Mouse (Mus musculus) brain, embryonic 14.5 days (tissue): ENCODE measurements around the gene Vps25. TPM values are rescaled to one million over a fixed set of nuclear protein-coding genes. Genes with fewer than 3 reads are reported as not detected.

Source experiments
- DNase-seq: peaks from one replicate; pipeline ENCODE4 v3.0.0-alpha.2; 2011; ENCODE audit warnings: low read depth
- CTCF ChIP-seq: fragments of 200-500 bp; IDR thresholded peaks from 2 replicates; pipeline ENCODE4 v1.5.1; 2012; ENCODE audit warnings: inconsistent platforms, mild to moderate bottlenecking, moderate library complexity, borderline replicate concordance; ENCODE audit not compliant: insufficient read depth, insufficient read length; ENCODE audit errors: extremely low read depth
- POLR2A ChIP-seq: fragments of 200-500 bp; IDR thresholded peaks from 2 replicates; pipeline ENCODE4 v1.6.1; 2012; ENCODE audit warnings: mild to moderate bottlenecking, inconsistent platforms, borderline replicate concordance; ENCODE audit not compliant: poor library complexity, insufficient read depth, insufficient read length, severe bottlenecking; ENCODE audit errors: extremely low read depth
- polyA plus RNA-seq: library from polyadenylated mRNA; depleted of rRNA; stranded (reverse); fragments of >200 nt; gene quantifications from 2 replicates; pipeline ENCODE4 v1.2.3, GENCODE M21; 2012

Vps25 gene
- polyA plus RNA-seq, 1 experiment: 69.3 TPM

DNA sequence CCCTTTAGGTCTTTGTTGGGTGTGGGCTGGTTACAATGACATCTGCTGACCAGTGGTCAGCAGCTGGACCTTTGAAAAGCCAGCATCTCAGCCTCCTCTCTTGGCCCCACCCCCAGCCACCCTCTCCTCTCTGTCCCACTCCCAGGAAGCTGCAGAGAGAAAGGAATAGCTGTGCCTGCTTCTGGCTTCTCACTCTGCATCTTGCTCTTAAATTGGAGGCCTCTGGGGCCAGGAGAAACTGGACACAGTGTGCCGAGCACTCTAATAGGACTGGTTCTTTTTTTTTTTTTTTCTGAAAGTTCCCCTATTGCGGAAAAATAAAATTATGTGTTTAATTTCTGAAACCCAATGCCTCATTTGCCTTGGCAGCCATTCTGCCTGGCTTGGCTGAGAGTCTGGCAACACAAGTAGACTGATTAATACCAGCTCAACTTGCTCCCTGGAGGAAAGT lies 23.4 kb upstream of the Vps25 start:
- TF ChIP-seq CTCF (no peak), POLR2A (no peak)
- DNase-seq: peak; percentile 45

DNA sequence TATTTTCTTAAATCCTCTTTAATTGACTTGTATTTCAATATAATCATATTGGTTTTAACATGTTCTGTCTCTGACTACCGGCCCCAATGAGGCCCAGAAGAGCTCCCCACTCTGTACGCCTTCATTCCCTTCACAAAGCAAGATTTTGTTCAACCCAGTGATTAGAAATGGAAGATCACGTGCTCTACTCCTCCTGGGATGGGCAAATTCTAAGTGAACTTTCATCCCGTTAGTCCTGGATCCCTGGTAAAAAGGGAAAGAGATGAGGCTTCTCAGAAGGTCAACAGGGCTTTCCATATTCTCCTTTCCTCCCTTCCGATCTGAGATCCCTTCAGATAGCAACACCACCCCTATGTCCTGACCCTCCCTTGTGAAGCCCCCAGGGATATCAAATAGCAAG lies 23.0 kb upstream of the Vps25 start:
- TF ChIP-seq CTCF (no peak), POLR2A (no peak)
- peak; percentile 30 for DNase-seq

DNA sequence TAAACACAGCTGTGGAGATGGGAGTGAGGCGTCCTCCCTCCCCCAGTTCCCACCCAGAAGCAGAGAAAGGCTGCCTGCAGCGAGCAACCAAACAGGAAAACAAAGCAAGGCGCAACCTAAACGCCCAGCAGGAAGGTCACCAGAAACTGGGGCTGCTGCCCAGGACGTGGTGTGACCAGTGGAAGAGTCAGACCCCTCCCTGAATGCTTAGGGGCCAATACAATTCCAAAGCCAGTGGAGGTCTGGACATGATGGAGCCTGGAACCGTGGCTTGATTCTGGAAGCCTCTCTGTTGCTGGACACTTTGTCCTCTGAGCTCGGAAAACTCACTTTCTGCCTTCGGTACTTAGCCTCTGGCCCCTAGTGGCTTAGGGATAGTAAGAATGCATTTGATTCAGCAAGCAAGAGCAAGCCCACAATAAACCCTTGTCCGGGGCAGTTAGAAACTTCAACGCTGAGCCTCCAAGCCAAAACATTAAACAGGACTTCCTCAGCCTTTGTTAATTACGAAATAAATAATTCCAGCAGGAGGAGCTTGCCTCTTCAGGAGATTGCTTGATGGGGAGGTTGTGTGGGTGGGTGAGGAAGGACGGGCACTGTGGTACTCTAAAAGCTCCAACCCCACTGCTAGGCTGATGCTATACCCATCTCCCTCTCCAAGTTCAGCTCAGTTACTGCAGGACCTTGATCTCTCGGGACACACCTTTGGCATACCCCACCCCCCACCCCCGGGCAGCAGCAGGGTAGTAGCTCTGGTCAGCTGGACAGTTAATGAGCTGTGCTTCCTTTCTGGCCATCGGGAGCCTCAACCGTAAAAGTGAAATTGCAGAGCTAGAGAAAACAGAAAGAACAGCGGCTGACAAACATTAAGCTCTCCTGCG lies 22.3 kb upstream of the Vps25 start:
- TF ChIP-seq POLR2A: no peak
- TF ChIP-seq CTCF: no peak
- DNase-seq: peak; percentile 44

GRCm38 (mm10) chr11:101232010-101232839 lies 21.3 kb upstream of the Vps25 start:
- TF ChIP-seq CTCF (no peak), POLR2A (no peak)
- DNase-seq: peak; percentile 17

- TF ChIP-seq POLR2A: no peak
- TF ChIP-seq CTCF: no peak
- no peak for DNase-seq
Observed at GRCm38 (mm10) chr11:101233240-101233639, 20.3 kb upstream of the Vps25 start.

- TF ChIP-seq CTCF (no peak), POLR2A (no peak)
- no peak for DNase-seq
Observed at GRCm38 (mm10) chr11:101234124-101234523, 19.4 kb upstream of the Vps25 start.

DNA sequence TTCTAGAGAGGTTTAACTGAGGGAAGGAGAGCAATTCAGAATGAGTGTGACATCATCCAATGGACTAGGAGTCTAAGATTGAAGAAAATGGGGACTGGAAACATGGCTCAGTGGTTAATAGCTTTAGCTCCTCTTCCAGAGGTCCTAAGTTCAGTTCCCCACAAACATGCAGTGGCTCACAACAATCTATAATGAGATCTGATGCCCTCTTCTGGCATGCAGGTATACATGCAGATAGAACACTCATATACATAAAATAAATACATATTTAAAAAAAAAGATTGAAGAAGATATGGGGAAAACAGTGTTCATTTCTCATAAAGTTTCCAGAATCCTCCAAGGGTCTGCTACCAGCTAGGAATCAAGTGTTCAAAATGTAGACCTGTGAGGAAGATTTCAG lies 18.1 kb upstream of the Vps25 start:
- no peak for DNase-seq
- TF ChIP-seq CTCF: no peak
- no peak for TF ChIP-seq POLR2A

- TF ChIP-seq POLR2A (no peak), CTCF (no peak)
- DNase-seq: no peak
Observed at GRCm38 (mm10) chr11:101236782-101237181, 16.7 kb upstream of the Vps25 start.

GRCm38 (mm10) chr11:101238071-101238647 lies 15.3 kb upstream of the Vps25 start:
- DNase-seq: peak; percentile 46
- no peak for TF ChIP-seq POLR2A
- TF ChIP-seq CTCF: no peak

- DNase-seq: no peak
- TF ChIP-seq CTCF (no peak), POLR2A (no peak)
Observed at GRCm38 (mm10) chr11:101245071-101245470, 8.4 kb upstream of the Vps25 start.

DNA sequence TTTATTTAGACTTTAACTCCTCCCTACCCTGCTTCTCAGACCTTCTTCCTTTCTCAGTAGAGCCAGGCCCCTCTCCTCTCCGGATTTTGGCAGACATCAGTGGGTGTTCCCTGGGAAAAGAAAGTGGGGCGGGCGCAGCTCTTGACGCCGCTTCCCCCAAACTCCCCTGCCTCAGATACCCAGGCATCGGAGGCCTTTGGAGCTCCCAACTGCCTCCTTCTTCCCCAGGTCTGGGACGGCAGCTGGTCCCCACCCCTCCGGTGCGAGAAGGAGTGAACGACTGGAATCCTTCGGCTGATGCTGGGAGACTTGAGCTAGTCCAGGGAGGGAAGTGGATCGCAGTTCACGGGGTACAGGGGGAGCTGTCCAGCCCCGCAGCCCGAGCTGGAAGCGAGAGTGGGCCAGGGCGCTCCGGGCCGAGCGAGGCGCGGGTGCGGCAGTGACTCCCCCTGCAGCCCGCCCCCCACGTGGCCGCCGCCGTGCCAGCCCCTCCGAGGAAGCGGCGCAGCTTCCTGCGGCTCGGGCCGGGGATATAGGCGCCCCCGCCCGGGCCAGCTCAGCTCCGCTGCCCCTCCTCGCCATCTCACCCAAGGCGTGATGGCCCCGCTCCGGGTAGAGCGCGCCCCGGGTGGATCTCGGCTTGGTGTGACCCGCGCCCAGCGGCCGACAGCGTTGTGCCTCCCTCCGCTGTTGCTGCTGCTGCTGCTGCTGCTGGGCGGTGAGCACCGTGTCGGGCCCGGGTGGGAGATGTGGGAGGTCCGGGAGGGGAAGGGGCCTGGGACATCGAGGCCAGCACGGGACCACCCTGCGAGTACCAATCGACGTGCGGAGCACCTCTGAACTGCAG lies 7.4 kb upstream of the Vps25 start, which contains the start of gene Ramp2:
Ramp2 (plus strand) TSS at position 174 of the 847 bp plus-strand sequence.
- DNase-seq: peak; percentile 44
- TF ChIP-seq POLR2A (no peak), CTCF (0 out of 2 replicates have a peak, but pooled peaks have one; percentile 11)

GRCm38 (mm10) chr11:101246702-101247012 lies 6.8 kb upstream of the Vps25 start:
- TF ChIP-seq CTCF (no peak), POLR2A (no peak)
- no peak for DNase-seq
